Mouse (Mus musculus) thymus, postnatal 4 days (tissue): ENCODE data around the gene Capn10.

Experiments used
- DNase-seq: peaks from one replicate; pipeline ENCODE4 v3.0.0; 2021

Capn10 gene

GRCm38 (mm10) chr1:92979073-92979602 lies 45.0 kb downstream of the Capn10 start:
- DNase-seq, result no peak

- DNase-seq, result no peak
These were observed 47.1 kb downstream of the Capn10 start for GRCm38 (mm10) chr1:92981056-92981845.

GRCm38 (mm10) chr1:92982931-92983605 lies 48.9 kb downstream of the Capn10 start:
- no peak for DNase-seq

GRCm38 (mm10) chr1:92984999-92985398 lies 50.8 kb downstream of the Capn10 start:
- DNase-seq, result peak; percentile 36

- DNase-seq, result no peak
These were observed 54.7 kb downstream of the Capn10 start for GRCm38 (mm10) chr1:92988894-92989293.

- no peak for DNase-seq
These were observed 55.7 kb downstream of the Capn10 start for GRCm38 (mm10) chr1:92989891-92990290.

GRCm38 (mm10) chr1:92992214-92992855 lies 58.2 kb downstream of the Capn10 start:
- no peak for DNase-seq

- DNase-seq, result no peak
These were observed 58.7 kb downstream of the Capn10 start for GRCm38 (mm10) chr1:92992880-92993279.
